Mouse (Mus musculus) cerebellum, adult 9-11 months (tissue): ENCODE results near the gene Ubxn6.
A peak's percentile ranks its signal among the peaks of the same experiment; 100 is the strongest.

Experiments
- DNase-seq: peaks from one replicate; pipeline ENCODE4 v3.0.0; 2022

The Ubxn6 gene

GRCm38 (mm10) chr17:56051369-56051768, 23.5 kb downstream of the Ubxn6 start:
- DNase-seq, result no peak

GRCm38 (mm10) chr17:56040857-56041163, 34.0 kb downstream of the Ubxn6 start:
- no peak for DNase-seq

GRCm38 (mm10) chr17:56040030-56040856, 34.6 kb downstream of the Ubxn6 start, which contains the start of gene Chaf1a:
TSS of gene Chaf1a (plus strand) at chr17:56040439.
- DNase-seq, result peak; percentile 98

GRCm38 (mm10) chr17:56039345-56039744, 35.5 kb downstream of the Ubxn6 start:
- peak; percentile 20 for DNase-seq

GRCm38 (mm10) chr17:56038583-56039261, 36.1 kb downstream of the Ubxn6 start:
- DNase-seq, result peak; percentile 66

GRCm38 (mm10) chr17:56036901-56037287, 37.9 kb downstream of the Ubxn6 start:
- DNase-seq, result no peak

- peak; percentile 99 for DNase-seq
Observed at GRCm38 (mm10) chr17:56036176-56036900, 38.5 kb downstream of the Ubxn6 start, which contains the start of gene Sh3gl1. TSS of gene Sh3gl1 (minus strand) at chr17:56036635.

- peak; percentile 28 for DNase-seq
Observed at GRCm38 (mm10) chr17:56035216-56035615, 39.6 kb downstream of the Ubxn6 start.

GRCm38 (mm10) chr17:56034726-56035100, 40.1 kb downstream of the Ubxn6 start:
- peak; percentile 41 for DNase-seq

- DNase-seq, result peak; percentile 43
Observed at GRCm38 (mm10) chr17:56034040-56034725, 40.6 kb downstream of the Ubxn6 start.

GRCm38 (mm10) chr17:56032831-56033230, 42.0 kb downstream of the Ubxn6 start:
- DNase-seq, result peak; percentile 23

GRCm38 (mm10) chr17:56032127-56032733, 42.6 kb downstream of the Ubxn6 start:
- DNase-seq, result peak; percentile 42

GRCm38 (mm10) chr17:56031431-56031830, 43.4 kb downstream of the Ubxn6 start:
- DNase-seq, result peak; percentile 46

- peak; percentile 60 for DNase-seq
Observed at GRCm38 (mm10) chr17:56030919-56031318, 43.9 kb downstream of the Ubxn6 start.

- peak; percentile 64 for DNase-seq
Observed at GRCm38 (mm10) chr17:56030238-56030870, 44.5 kb downstream of the Ubxn6 start.

GRCm38 (mm10) chr17:56027801-56028441, 46.9 kb downstream of the Ubxn6 start:
- peak; percentile 80 for DNase-seq

- peak; percentile 40 for DNase-seq
Observed at GRCm38 (mm10) chr17:56026881-56027280, 47.9 kb downstream of the Ubxn6 start.

- DNase-seq, result peak; percentile 27
Observed at GRCm38 (mm10) chr17:56026303-56026702, 48.5 kb downstream of the Ubxn6 start.

- peak; percentile 36 for DNase-seq
Observed at GRCm38 (mm10) chr17:56024931-56025330, 49.9 kb downstream of the Ubxn6 start.

- DNase-seq, result peak; percentile 31
Observed at GRCm38 (mm10) chr17:56024476-56024875, 50.4 kb downstream of the Ubxn6 start.

- peak; percentile 37 for DNase-seq
Observed at GRCm38 (mm10) chr17:56023386-56023785, 51.4 kb downstream of the Ubxn6 start.

- DNase-seq, result no peak
Observed at GRCm38 (mm10) chr17:56022989-56023290, 51.9 kb downstream of the Ubxn6 start.
